Mouse (Mus musculus): ENCODE data around the gene AC124502.3.

GRCm38 (mm10) chr19:5062446-5062845 lies 23.8 kb downstream of the AC124502.3 start:
- no peak for TF ChIP-seq GATA1 (IDR thresholded peaks at IDR 0.05; ENCODE audit: borderline replicate concordance, low read length)
- no peak for TF ChIP-seq FLI1 (IDR thresholded peaks at IDR 0.05; ENCODE audit: low read length)
